Mouse (Mus musculus) left cerebral cortex, postnatal 36 days (tissue): ENCODE results near the gene Nsun2. TPM values are rescaled to one million over a fixed set of nuclear protein-coding genes. Genes with fewer than 3 reads are reported as not detected.
A peak's percentile ranks its signal among the peaks of the same experiment; 100 is the strongest.
"Not testable (repeated sequence)": the region's sequence is repeated elsewhere in the genome, so short reads cannot be mapped to it uniquely, and the experiment has no call there.

Experiments
- DNase-seq, 2 experiments: peaks; one replicate each; pipeline ENCODE4 v3.0.0; 2021 to 2022; ENCODE audit warnings: low spot score in 2 of 2, mixed read lengths in 1 of 2
- intact Hi-C: fragments of 180-260 bp; cut with DNase I; formaldehyde crosslinking; loops from one replicate; pipeline ENCODE4 v1.15.1; 2025
- total RNA-seq, 2 experiments: library from RNA; stranded (reverse); gene quantifications; 2 replicates each; pipeline ENCODE4 v1.2.3; 2021

Gene Nsun2
- total RNA-seq, 2 experiments from 2014 or later, result 75.5 to 77.9 TPM

DNA sequence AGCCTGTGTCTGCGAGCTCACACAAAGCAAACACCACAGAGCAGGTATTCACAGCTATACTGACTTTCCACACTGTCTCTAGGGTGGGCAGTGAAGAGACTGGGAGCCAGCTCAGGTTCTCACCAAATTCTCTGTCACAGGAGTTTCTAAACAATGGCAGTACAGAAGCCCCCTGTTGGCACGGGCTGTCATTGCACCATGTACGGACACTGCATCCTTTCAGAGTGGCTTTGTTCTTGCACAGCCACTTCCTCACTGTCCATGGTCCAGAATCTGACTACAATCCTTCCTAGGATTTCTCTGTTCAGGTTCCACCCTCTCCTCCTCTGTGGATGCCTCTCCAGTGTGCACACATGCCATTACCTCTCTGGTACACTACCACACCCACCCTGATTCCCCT, 11.5 kb downstream of the Nsun2 start:
- no peak for DNase-seq
- intact Hi-C loops, result no loop called here

GRCm38 (mm10) chr13:69547488-69548180, 14.1 kb downstream of the Nsun2 start:
- DNase-seq, result peak in 1 of 2 experiments; percentile 2
- intact Hi-C loops, result no loop called here

GRCm38 (mm10) chr13:69549980-69550379, 16.4 kb downstream of the Nsun2 start:
- intact Hi-C loops, result loop anchor here (5.0 kb wide), 1 partner anchor 62 kb away; the partner anchor contains the start of gene Srd5a1
- no peak for DNase-seq

- intact Hi-C loops, result loop anchor here (5.0 kb wide), 1 partner anchor 61 kb away; the partner anchor contains the start of gene Srd5a1
- DNase-seq, result no peak
These were observed 17.3 kb downstream of the Nsun2 start for GRCm38 (mm10) chr13:69550831-69551230.

DNA sequence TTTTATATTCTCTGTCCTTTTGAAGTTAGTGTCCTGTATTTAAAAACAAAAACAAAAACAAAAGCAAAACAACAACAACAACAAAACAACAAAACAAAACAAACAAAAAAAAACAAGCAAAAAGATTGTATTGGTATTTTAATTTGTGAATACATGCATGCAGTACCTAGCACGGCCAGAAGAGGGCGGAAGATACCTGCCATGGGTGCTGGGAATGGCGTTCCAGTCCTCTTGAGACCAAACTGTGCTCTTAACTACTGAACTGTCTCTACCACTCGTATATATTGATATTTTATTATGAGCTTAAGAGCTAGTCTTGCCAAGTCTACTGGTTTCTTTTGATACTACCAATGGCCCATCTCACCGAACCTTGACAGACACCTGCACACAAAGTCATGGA, 19.5 kb downstream of the Nsun2 start:
- no peak for DNase-seq
- intact Hi-C loops, result loop anchor here (2.0 to 5.0 kb wide), 2 partner anchors 59 to 102 kb away; partner anchors contain the start of gene Srd5a1

DNA sequence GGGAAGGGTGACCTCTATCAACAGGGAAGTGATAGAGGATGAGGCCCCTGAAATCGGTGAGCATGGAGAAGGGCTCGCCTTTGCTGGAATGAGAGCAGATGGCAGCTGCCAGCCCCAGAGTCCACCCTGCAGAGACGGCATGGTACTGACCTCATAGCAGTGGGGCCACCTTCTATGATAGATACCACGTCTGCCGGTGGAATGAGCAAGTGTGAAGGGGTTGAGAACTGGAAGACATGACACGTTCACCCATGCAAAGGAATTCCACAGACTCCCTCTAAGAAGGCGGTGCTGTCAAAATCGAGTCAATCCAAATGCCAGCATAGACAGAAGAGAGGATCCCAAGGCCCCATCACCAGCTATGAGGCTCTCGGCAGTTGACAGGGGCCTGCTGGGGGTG, 20.7 kb downstream of the Nsun2 start:
- peak in 1 of 2 experiments; percentile 1 for DNase-seq
- intact Hi-C loops, result loop anchor here (5.0 kb wide), 1 partner anchor 58 kb away; the partner anchor contains the start of gene Srd5a1

DNA sequence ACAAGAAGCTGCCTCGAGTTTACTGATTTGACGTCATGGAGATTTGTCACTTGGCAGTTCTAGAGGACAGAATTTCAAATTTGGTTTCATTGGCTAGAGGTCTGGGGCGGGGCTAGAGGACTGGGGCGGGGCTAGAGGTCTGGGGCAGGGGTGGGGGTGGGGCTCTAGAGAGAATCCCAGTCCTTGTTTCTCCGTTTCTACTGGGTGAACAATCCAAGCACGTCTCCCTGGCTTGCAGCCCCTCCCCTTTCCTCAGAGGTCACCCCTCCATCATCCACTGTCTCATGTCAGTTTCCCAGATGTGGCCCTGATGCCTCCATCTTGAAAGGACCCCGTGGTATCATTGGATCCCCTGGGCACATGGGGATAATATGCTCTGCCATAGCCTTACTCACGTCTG, 21.5 kb downstream of the Nsun2 start:
- intact Hi-C loops, result no loop called here
- peak in 1 of 2 experiments; percentile 3 for DNase-seq

GRCm38 (mm10) chr13:69555957-69556482, 22.5 kb downstream of the Nsun2 start:
- intact Hi-C loops, result no loop called here
- DNase-seq, result peak in 1 of 2 experiments; percentile 3

- DNase-seq, result no peak
- intact Hi-C loops, result no loop called here
These were observed 23.2 kb downstream of the Nsun2 start for GRCm38 (mm10) chr13:69556728-69557127.

GRCm38 (mm10) chr13:69558098-69558660, 24.6 kb downstream of the Nsun2 start:
- intact Hi-C loops, result no loop called here
- no peak for DNase-seq

DNA sequence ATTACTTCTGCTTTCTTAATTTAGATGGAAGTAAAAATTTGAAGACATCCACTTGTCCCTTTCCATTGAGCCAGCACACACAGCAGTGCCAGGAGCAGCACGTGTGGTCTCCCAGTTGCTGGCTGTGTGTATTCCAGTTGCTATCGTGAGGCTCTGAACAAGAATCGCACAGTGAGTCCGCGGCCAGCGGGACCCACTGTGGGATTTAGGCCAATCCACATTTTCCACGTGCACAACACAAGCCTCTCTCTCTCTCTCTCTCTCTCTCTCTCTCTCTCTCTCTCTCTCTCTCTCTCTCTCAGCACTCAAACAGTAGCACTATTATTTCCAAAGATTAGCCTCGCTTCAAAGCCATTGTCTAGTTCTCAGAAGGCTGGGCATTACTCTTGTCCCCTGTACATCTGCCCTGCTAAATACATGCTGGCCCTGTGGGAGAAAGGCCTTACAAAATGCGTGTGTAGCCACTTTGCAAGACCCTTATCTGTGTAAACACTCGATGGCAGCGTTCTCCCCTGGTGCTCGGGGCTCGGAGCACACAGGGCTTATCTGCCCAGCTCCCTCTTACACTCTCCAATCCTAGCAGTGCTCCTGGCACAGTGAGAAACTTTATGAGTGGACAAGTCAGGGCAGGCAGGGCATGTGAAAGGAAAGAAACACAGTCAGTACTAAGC, 25.9 kb downstream of the Nsun2 start:
- intact Hi-C loops, result no loop called here
- no peak for DNase-seq

DNA sequence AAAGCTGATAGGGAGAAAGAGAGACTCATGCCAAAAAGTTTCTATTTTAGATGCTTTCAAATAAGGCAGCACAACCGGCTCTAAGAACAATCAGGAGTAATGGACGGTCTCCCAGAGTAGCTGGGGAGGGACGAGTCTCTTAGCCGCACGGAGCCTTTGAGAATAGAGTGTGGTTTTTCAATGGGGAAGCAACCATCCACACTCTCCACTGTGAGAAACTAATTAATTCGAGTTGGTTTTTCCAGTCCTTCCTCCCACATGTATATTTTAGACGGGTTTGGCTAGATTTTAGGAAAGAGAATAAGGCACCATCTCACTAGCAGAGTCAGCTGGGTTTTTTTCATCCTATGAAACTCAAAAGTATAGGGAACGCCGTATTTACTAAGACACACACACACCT, 28.5 kb downstream of the Nsun2 start:
- DNase-seq, result no peak
- intact Hi-C loops, result no loop called here

DNA sequence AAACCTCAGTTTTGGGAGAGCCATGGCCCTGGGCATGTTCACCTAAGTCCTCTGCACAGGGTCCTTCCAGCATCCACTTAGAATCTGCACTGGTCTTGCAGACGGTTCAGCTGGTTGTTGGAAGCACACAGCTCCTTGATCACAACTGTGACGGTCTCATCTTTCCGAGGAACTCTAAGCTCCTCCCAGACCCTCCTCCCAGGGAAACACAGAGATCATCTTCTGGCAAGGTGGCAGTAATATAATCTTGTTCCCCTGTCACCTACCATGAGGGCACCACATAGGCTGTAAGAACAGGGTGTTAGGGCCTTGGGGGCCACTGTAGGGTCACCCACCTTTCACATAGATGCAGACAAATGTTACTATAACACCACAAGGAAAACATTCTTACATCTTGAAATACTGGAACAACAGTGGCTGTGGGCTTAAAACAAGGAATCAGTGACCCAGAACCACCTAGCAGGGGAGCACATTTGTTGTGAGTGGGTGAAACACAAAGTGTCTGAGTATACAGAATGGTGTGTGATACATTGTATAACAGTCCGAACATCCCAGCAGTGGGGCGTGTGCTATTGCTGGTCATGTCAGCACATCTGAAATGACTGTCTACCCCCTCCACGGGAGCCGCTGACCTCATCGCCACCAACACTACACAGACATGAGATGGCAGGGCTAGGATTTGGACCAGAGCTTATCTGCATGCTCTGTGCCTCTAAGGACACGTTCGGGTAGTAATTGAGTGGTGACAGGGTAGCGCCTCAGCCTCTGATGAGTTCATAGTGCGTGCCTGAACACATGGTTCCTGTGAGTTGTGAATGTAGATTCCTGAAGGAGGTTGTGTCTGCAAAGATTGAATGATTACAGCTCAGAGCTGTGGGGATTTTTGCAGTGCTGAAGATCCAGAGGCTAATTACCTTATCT, 29.4 kb downstream of the Nsun2 start:
- DNase-seq, result no peak
- intact Hi-C loops, result no loop called here

GRCm38 (mm10) chr13:69563905-69564304, 30.4 kb downstream of the Nsun2 start:
- DNase-seq, result no peak
- intact Hi-C loops, result no loop called here

- DNase-seq, result no peak
- intact Hi-C loops, result no loop called here
These were observed 31.0 kb downstream of the Nsun2 start for GRCm38 (mm10) chr13:69564573-69564972.

GRCm38 (mm10) chr13:69565401-69565800, 31.9 kb downstream of the Nsun2 start:
- intact Hi-C loops, DNase-seq: not testable (repeated sequence)

DNA sequence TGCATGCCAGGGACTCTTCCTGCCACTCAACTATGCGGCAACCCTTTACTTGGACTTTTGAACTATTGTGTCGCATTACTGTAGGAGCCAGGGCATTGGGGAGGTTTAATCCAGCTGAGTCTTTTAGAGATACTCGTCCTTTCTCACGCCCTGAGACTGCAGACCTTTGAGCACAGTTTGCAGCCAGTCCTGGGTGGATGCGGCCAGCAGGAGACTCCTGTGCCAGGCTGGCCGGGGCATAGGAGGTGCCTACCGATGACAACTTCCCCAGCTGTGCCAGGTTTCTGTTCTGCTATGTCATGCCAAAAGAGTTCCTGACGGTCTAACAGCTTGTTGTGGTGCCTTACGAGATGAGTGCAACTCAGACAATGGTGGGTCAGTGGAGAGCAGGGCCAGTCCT, 35.7 kb downstream of the Nsun2 start:
- intact Hi-C loops, result no loop called here
- no peak for DNase-seq

- DNase-seq, result no peak
- intact Hi-C loops, result no loop called here
These were observed 39.0 kb downstream of the Nsun2 start for GRCm38 (mm10) chr13:69572594-69572993.

DNA sequence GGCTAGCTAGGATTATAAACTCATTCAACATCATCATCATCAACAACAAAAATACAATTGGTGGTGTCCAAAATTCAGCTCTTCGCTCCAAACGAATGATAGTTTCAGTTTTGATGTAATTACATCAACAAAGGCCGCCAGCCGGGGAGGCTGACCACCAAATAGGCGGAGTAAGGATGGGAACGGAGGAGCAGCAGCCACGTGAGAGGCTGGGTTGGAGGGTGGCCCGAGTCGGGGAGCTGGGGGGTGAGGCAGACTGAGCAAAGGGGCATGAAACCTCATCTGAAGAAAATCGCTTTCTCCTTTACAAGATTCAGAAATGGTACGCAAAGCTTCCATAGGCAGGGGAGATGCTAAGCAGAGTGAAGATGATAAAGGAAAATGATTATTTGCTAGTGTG, 43.1 kb downstream of the Nsun2 start:
- DNase-seq, result no peak
- intact Hi-C loops, result no loop called here
